Mouse (Mus musculus): Measurements from ENCODE around the gene Zfp872. TPM values are rescaled to one million over a fixed set of nuclear protein-coding genes. Genes with fewer than 3 reads are reported as not detected.

The Zfp872 gene
- polyA plus RNA-seq, 1 experiment from 2014 or later = 0.22 TPM

GRCm38 (mm10) chr9:22150946-22151345 lies 36.9 kb upstream of the Zfp872 start:
- WGBS = 78% methylated on average over 2 of the region's 2 CpGs
- H3K4me1 ChIP-seq (ENCODE audit: control insufficient read depth, insufficient read depth, low read length) = no peaks in the 10 kb centered on the region
- no peaks in the 10 kb centered on the region for H3K36me3 ChIP-seq (ENCODE audit: control insufficient read depth, insufficient read depth, low read length)
- ATAC-seq (ENCODE audit: low read depth) (no peak), DNase-seq (ENCODE audit: low spot score) (no peak)
- H3K27ac ChIP-seq (replicated peaks; ENCODE audit: low read depth, low read length) = no peak overlapping the region
- H3K9me3 ChIP-seq (ENCODE audit: control insufficient read depth, low read length) = peaks cover 6% of the 10 kb centered on the region; the same call in 1 of the 2 replicates
- no peaks in the 10 kb centered on the region for H3K27me3 ChIP-seq (replicated peaks; ENCODE audit: control insufficient read depth, insufficient read depth, low read length)
- no peak overlapping the region for H3K4me2 ChIP-seq (ENCODE audit: low read depth, low read length)
- H3K4me3 ChIP-seq (ENCODE audit: low read depth, low read length) = no peak overlapping the region
- H3K9ac ChIP-seq (ENCODE audit: low read depth, low read length) = no peak overlapping the region

GRCm38 (mm10) chr9:22153810-22154209 lies 34.1 kb upstream of the Zfp872 start:
- Histone ChIP-seq H3K4me1 (ENCODE audit: control insufficient read depth, insufficient read depth, low read length) (peaks cover 5% of the 10 kb centered on the region; the same call in 1 of the 2 replicates), H3K9me3 (ENCODE audit: control insufficient read depth, low read length) (no peaks in the 10 kb centered on the region), H3K27ac (replicated peaks; ENCODE audit: low read depth, low read length) (no peak overlapping the region), H3K4me3 (ENCODE audit: low read depth, low read length) (no peak overlapping the region), H3K4me2 (ENCODE audit: low read depth, low read length) (no peak overlapping the region), H3K27me3 (replicated peaks; ENCODE audit: control insufficient read depth, insufficient read depth, low read length) (no peaks in the 10 kb centered on the region), H3K36me3 (ENCODE audit: control insufficient read depth, insufficient read depth, low read length) (peaks cover 9% of the 10 kb centered on the region; the same call in 1 of the 2 replicates), H3K9ac (ENCODE audit: low read depth, low read length) (no peak overlapping the region)
- 89% methylated on average over 3 of the region's 3 CpGs for WGBS
- no peak for ATAC-seq (ENCODE audit: low read depth)
- DNase-seq (ENCODE audit: low spot score) = no peak

DNA sequence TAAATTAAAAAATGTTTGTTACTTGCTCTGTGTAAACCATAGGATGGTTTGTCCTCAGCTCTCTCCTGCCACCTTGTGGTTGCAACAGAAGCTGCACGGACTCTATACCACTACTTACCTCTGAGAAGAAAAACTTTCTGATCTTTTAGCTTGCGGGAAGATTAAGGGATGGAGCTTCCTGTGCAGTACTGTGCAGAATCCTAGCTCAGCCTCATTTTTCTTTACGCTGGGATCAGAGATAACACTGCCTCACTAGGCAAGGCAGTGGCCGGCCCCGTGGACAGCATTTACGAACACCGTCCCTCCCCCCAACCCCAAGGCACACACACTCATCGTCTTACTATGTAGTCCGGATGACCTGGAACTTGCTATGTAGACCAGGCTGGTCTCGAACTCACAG lies 32.3 kb upstream of the Zfp872 start:
- H3K4me2 ChIP-seq (ENCODE audit: low read depth, low read length) = peak overlapping the region; percentile 37
- H3K36me3 ChIP-seq (ENCODE audit: control insufficient read depth, insufficient read depth, low read length) = peaks cover 11% of the 10 kb centered on the region; the same call in 1 of the 2 replicates
- no peaks in the 10 kb centered on the region for H3K9me3 ChIP-seq (ENCODE audit: control insufficient read depth, low read length)
- H3K27ac ChIP-seq (replicated peaks; ENCODE audit: low read depth, low read length) = no peak overlapping the region
- 0 out of 2 replicates have a peak, but pooled peaks have one; percentile 20 for ATAC-seq (ENCODE audit: low read depth)
- no peaks in the 10 kb centered on the region for H3K27me3 ChIP-seq (replicated peaks; ENCODE audit: control insufficient read depth, insufficient read depth, low read length)
- DNase-seq (ENCODE audit: low spot score) = peak; percentile 77
- H3K4me3 ChIP-seq (ENCODE audit: low read depth, low read length) = no peak overlapping the region
- H3K4me1 ChIP-seq (ENCODE audit: control insufficient read depth, insufficient read depth, low read length) = peaks cover 5% of the 10 kb centered on the region; the same call in 1 of the 2 replicates
- H3K9ac ChIP-seq (ENCODE audit: low read depth, low read length) = no peak overlapping the region
- WGBS = 24% methylated on average over 10 of the region's 10 CpGs

DNA sequence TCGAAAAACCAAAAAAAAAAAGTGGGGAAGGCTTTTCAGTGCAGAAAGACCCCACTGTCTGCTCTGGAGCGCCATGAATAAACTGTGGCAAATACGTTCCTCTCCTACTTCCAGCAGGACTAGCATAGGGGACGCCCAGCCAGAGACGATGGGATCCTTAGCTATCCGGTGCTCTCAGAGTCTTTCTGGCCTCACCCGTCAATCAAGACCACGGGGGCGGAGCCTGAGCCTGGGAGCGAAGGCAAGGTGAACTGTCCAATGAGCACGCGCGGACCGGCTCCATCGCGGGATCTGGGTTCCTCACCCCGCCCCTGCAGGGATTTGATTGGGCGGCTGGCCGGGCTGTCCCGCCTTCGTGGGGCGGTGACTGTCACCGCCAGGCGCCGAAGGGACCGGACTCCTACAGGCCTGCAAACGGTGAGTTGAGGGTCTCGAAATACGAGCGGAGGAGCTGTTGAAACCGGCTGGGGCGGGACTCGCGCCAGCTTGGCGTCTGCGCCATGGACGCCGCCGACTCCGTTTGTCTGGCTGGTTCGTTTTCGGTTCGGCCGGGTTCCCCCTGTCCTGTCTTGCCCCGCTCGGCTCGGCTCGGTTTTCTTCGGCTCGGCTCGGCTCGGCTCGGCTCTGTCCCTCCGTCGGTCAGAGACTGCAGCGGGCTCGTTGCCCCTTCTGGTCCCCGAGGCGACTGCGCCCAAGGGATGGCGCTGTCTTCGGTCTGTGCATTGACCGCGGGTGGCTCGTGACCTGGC lies 31.2 kb upstream of the Zfp872 start, which contains the start of gene Pigyl:
TSS of gene Pigyl (plus strand) at position 350 of the 749 bp plus-strand sequence.
- DNase-seq (ENCODE audit: low spot score) (peak; percentile 99), ATAC-seq (ENCODE audit: low read depth) (peak; percentile 99)
- Histone ChIP-seq H3K4me3 (ENCODE audit: low read depth, low read length) (peak within 1 kb of the TSS; percentile 67), H3K4me2 (ENCODE audit: low read depth, low read length) (peak within 1 kb of the TSS; percentile 76), H3K36me3 (ENCODE audit: control insufficient read depth, insufficient read depth, low read length) (peaks cover 11% of the 10 kb centered on the region; the same call in 1 of the 2 replicates), H3K9me3 (ENCODE audit: control insufficient read depth, low read length) (no peaks in the 10 kb centered on the region), H3K4me1 (ENCODE audit: control insufficient read depth, insufficient read depth, low read length) (peaks cover 5% of the 10 kb centered on the region; the same call in 1 of the 2 replicates), H3K27ac (replicated peaks; ENCODE audit: low read depth, low read length) (peak within 1 kb of the TSS; percentile 94), H3K27me3 (replicated peaks; ENCODE audit: control insufficient read depth, insufficient read depth, low read length) (no peaks in the 10 kb centered on the region), H3K9ac (ENCODE audit: low read depth, low read length) (peak within 1 kb of the TSS; percentile 88)
- under 1% methylated on average over 44 of the region's 65 CpGs for WGBS

- Histone ChIP-seq H3K4me1 (ENCODE audit: control insufficient read depth, insufficient read depth, low read length) (peaks cover 5% of the 10 kb centered on the region; the same call in 1 of the 2 replicates), H3K9me3 (ENCODE audit: control insufficient read depth, low read length) (no peaks in the 10 kb centered on the region), H3K36me3 (ENCODE audit: control insufficient read depth, insufficient read depth, low read length) (peaks cover 11% of the 10 kb centered on the region; the same call in 1 of the 2 replicates), H3K9ac (ENCODE audit: low read depth, low read length) (peak overlapping the region; percentile 88), H3K27ac (replicated peaks; ENCODE audit: low read depth, low read length) (no peak overlapping the region), H3K27me3 (replicated peaks; ENCODE audit: control insufficient read depth, insufficient read depth, low read length) (no peaks in the 10 kb centered on the region), H3K4me3 (ENCODE audit: low read depth, low read length) (peak overlapping the region; percentile 67), H3K4me2 (ENCODE audit: low read depth, low read length) (peak overlapping the region; percentile 76)
- ATAC-seq (ENCODE audit: low read depth) (no peak), DNase-seq (ENCODE audit: low spot score) (no peak)
- WGBS = 71% methylated on average over 34 of the region's 34 CpGs
Measured at GRCm38 (mm10) chr9:22157516-22158265, 30.2 kb upstream of the Zfp872 start.

- DNase-seq (ENCODE audit: low spot score) = no peak
- H3K4me2 ChIP-seq (ENCODE audit: low read depth, low read length) = no peak overlapping the region
- ATAC-seq (ENCODE audit: low read depth) = no peak
- 39% methylated on average over 6 of the region's 6 CpGs for WGBS
- H3K4me1 ChIP-seq (ENCODE audit: control insufficient read depth, insufficient read depth, low read length) = peaks cover 5% of the 10 kb centered on the region; the same call in 1 of the 2 replicates
- no peaks in the 10 kb centered on the region for H3K27me3 ChIP-seq (replicated peaks; ENCODE audit: control insufficient read depth, insufficient read depth, low read length)
- peaks cover 11% of the 10 kb centered on the region; the same call in 1 of the 2 replicates for H3K36me3 ChIP-seq (ENCODE audit: control insufficient read depth, insufficient read depth, low read length)
- no peak overlapping the region for H3K27ac ChIP-seq (replicated peaks; ENCODE audit: low read depth, low read length)
- no peaks in the 10 kb centered on the region for H3K9me3 ChIP-seq (ENCODE audit: control insufficient read depth, low read length)
- H3K9ac ChIP-seq (ENCODE audit: low read depth, low read length) = no peak overlapping the region
- H3K4me3 ChIP-seq (ENCODE audit: low read depth, low read length) = no peak overlapping the region
Measured at GRCm38 (mm10) chr9:22161299-22161698, 26.6 kb upstream of the Zfp872 start.

GRCm38 (mm10) chr9:22162305-22162704 lies 25.6 kb upstream of the Zfp872 start:
- H3K4me1 ChIP-seq (ENCODE audit: control insufficient read depth, insufficient read depth, low read length) = peaks cover 5% of the 10 kb centered on the region; the same call in 1 of the 2 replicates
- no peak overlapping the region for H3K4me3 ChIP-seq (ENCODE audit: low read depth, low read length)
- no peak for ATAC-seq (ENCODE audit: low read depth)
- H3K27me3 ChIP-seq (replicated peaks; ENCODE audit: control insufficient read depth, insufficient read depth, low read length) = no peaks in the 10 kb centered on the region
- no peak overlapping the region for H3K4me2 ChIP-seq (ENCODE audit: low read depth, low read length)
- peaks cover 5% of the 10 kb centered on the region; the same call in 1 of the 2 replicates for H3K9me3 ChIP-seq (ENCODE audit: control insufficient read depth, low read length)
- DNase-seq (ENCODE audit: low spot score) = no peak
- H3K27ac ChIP-seq (replicated peaks; ENCODE audit: low read depth, low read length) = no peak overlapping the region
- no peak overlapping the region for H3K9ac ChIP-seq (ENCODE audit: low read depth, low read length)
- peaks cover 11% of the 10 kb centered on the region; the same call in 1 of the 2 replicates for H3K36me3 ChIP-seq (ENCODE audit: control insufficient read depth, insufficient read depth, low read length)
- 68% methylated on average over 9 of the region's 9 CpGs for WGBS

DNA sequence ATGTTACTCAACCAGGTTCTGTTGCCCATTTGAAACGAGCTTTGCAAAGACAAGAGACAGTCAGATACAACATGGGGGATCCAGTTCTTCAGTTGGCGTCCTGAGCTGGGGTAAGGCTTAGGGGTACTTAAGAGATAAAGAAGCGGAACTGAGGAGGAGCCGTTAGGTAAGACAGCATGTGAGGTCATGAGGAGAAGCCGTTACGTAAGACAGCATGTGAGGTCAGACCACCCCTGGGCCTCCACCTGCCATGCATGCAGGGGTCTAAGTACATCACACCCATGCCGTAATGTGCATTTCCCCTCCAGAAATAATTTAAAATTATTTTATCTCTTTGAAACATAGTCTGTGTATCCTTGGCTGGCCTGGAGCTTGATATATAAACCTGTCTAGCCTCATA lies 25.0 kb upstream of the Zfp872 start:
- H3K9me3 ChIP-seq (ENCODE audit: control insufficient read depth, low read length) = peaks cover 5% of the 10 kb centered on the region; the same call in 1 of the 2 replicates
- H3K27ac ChIP-seq (replicated peaks; ENCODE audit: low read depth, low read length) = no peak overlapping the region
- H3K4me1 ChIP-seq (ENCODE audit: control insufficient read depth, insufficient read depth, low read length) = peaks cover under 1% of the 10 kb centered on the region; the same call in 1 of the 2 replicates
- H3K36me3 ChIP-seq (ENCODE audit: control insufficient read depth, insufficient read depth, low read length) = peaks cover 9% of the 10 kb centered on the region; the same call in 1 of the 2 replicates
- H3K9ac ChIP-seq (ENCODE audit: low read depth, low read length) = no peak overlapping the region
- DNase-seq (ENCODE audit: low spot score) (no peak), ATAC-seq (ENCODE audit: low read depth) (no peak; the same call in 1 of the 2 replicates)
- WGBS = 80% methylated on average over 7 of the region's 7 CpGs
- no peak overlapping the region for H3K4me2 ChIP-seq (ENCODE audit: low read depth, low read length)
- H3K4me3 ChIP-seq (ENCODE audit: low read depth, low read length) = no peak overlapping the region
- no peaks in the 10 kb centered on the region for H3K27me3 ChIP-seq (replicated peaks; ENCODE audit: control insufficient read depth, insufficient read depth, low read length)

Measured in embryonic facial prominence, embryonic 14.5 days (tissue).